Mouse (Mus musculus) mouse embryonic stem cell (cell line): ENCODE results near the gene Vwa5b1.

Experiments used
- in situ Hi-C, 2 experiments: fragments of 300-500 bp; cut with MboI; formaldehyde crosslinking; loops; 1 replicate in 1 of 2; 3 replicates in 1 of 2; pipeline ENCODE4 v1.14.3; 2019 to 2020; ENCODE audit warnings: low sequenced_read_pairs in 2 of 2, low pct_unique_long_range_greater_than_20kb in 1 of 2, mixed read lengths in 1 of 2; ENCODE audit not compliant: unreplicated experiment in 1 of 2

Vwa5b1 gene

DNA sequence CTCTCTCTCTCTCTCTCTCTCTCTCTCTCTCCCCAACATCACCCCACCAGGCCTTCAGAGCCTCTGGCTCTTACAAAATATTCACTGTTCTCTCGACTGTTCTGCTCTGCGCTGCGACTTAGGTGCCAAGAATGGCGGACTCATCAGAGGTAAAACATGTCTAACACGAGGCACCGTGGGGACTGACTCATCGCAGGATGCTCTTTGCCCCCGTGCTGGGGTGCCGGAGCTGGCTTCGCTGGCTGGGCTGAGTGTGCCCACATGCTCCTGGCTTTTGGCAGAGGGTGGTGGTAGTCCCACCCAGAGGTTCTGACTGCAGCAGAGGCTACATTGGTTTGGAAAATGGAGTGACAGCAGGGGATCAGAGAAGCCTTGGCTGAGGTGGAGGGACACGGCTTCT lies 89.4 kb downstream of the Vwa5b1 start:
- in situ Hi-C loops: no loop called here

DNA sequence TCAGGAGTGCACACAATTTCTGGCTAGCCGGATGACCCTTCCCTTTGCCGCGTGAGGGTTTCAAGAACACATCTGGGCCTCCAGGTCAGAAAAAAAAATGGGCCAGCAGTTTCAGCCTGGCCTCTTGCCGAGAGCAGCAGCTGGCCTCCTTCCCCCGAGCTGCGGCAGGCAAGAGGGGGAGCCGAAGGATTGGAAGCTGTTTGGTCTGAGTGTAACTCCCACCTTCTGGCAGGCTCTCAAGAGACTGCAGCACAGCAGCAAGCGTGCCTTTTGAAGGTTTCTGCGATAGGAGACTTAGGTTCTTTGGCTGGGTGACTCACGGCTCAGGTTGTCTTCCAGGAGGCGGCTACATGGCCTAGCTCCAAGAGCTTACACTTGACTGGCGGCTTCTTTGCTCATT lies 92.5 kb downstream of the Vwa5b1 start:
- in situ Hi-C loops: no loop called here

DNA sequence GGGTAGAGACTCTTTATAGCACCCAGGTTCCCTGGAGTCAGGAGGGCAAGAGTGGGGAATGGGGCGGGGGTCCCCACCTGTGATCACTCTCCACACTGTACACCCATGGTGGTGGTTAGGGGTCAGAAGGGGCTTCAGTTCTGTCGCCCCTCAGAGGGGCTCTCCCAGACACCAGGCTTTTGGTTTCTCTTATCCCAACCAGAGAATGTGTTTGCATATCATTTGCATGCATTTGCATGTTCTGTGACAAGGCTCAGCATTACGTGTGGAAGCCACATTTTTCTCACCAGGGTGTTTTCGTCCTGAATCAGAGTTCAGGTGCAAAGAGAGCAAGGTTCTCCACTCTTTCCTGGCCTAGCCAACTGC lies 97.6 kb downstream of the Vwa5b1 start:
- in situ Hi-C loops: no loop called here

GRCm38 (mm10) chr4:138537210-138538083 lies 98.2 kb downstream of the Vwa5b1 start:
- in situ Hi-C loops: no loop called here

GRCm38 (mm10) chr4:138535610-138536009 lies 100.1 kb downstream of the Vwa5b1 start:
- in situ Hi-C loops: no loop called here

- in situ Hi-C loops: no loop called here
Observed at GRCm38 (mm10) chr4:138533877-138534276, 101.8 kb downstream of the Vwa5b1 start.

- in situ Hi-C loops: no loop called here
Observed at GRCm38 (mm10) chr4:138531761-138532160, 103.9 kb downstream of the Vwa5b1 start.

DNA sequence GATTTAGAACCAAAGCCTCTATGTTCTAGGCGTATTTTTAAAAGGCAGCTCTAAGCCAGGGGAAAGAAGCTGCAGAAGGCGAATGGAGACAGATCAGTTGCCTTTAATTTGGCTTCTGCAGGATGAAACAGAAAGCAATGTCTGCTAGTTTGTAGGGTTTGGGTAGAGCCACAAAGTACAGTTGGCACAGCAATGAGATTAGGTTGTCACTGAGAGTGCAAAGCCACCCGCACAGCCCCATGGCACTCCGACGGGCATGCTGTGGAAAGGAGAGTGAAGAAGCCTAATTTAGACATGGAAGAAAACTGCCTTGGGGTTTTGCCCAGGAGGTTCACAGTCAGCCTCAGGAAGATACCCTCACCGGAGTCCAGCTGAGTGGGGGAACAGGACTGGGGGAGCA lies 105.7 kb downstream of the Vwa5b1 start:
- in situ Hi-C loops: no loop called here

DNA sequence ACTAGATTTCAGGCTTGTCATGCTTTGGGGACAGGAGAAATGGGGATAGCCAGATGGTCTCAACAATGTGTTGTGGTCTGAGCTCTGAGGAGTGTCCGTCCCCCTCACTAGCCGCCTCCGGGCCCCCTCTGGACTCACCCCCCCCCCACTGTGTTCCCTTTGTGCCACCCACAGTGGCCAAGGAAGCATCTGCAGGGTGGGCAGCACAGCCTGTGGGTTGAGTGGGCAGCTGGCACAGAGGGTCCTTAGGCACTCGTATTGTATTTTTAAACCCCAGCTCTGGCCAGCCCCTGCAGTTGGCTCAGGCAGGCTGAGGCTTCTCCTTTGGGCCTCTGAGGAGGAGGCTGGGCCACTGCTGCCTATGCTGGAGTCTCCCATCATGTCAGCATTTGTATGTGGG lies 110.0 kb downstream of the Vwa5b1 start:
- in situ Hi-C loops: no loop called here

GRCm38 (mm10) chr4:138524769-138525168 lies 110.9 kb downstream of the Vwa5b1 start:
- in situ Hi-C loops: no loop called here

DNA sequence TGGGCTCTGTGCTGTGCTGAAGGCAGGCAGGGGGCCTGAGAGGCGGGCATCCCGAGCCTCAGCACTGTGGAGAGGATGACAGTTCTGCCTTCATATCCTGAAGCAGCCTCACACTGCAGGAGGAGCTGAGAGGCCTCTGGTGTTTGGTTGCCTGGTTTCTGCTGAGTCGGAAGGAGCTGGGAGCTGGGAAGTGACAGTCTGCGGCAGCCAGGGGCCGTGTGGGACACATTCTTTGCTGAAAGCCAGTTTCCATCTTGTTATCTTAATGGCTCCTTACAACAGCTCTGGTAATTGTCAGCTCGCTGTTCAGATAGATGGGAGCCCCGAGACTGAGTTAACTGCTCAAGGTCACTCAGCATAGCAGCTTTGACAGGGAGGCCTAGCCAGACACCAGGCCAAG lies 111.9 kb downstream of the Vwa5b1 start:
- in situ Hi-C loops: no loop called here

DNA sequence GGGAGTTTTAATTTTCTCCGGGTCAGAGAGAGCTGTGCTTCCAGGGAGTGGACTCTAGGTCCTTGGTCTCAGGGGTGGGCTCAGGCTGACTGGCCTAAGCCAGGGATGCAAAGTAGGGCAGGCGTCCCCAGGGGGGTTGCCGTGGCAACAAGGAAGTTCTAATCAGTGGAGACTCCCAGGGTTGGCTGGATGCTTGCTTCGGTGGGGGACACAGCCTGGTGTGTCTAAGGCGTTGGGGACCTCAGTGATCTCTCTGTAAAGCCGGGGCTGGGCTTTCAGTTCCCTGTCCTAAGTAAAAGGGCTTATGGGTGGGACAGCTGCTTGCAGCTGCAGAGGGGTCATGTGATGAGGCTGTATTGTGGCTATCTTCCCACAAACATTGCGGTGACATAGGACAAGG lies 113.4 kb downstream of the Vwa5b1 start:
- in situ Hi-C loops: no loop called here

DNA sequence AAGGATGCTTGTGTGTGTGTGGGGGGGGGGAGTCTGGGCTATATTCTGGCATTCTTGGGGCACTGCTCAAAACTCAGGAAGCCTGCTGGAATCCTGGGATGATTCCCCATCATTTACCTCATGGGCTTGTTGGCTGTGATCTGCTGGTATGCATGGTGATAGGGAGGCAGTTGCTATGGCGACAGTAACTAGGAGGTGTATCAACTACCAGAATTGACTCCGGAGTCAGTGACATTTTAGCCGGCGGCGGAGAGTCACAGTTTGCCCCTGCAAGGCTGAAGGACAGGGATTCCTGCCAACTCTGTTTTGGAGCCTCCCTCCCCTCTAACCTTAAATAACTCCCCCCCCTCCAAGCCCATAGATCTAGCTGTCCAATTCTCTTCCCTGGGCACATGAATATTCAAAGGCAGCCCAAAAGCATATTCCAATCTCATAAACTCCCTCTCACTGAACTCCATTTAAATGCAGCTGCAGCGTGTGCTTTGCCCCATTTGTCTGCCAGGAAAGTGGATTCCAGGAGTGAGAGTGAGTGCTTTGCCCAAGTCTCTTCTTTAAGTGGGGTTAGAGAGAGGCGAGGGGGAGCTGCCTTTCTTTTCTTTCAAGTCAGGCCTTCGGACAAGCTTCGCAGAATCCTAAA lies 118.4 kb downstream of the Vwa5b1 start:
- in situ Hi-C loops: no loop called here

- in situ Hi-C loops: no loop called here
Observed at GRCm38 (mm10) chr4:138516448-138516847, 119.2 kb downstream of the Vwa5b1 start.
